Mouse (Mus musculus): ENCODE measurements around the gene S100a2.
A peak's percentile ranks its signal among the peaks of the same experiment; 100 is the strongest.

The S100a2 gene

DNA sequence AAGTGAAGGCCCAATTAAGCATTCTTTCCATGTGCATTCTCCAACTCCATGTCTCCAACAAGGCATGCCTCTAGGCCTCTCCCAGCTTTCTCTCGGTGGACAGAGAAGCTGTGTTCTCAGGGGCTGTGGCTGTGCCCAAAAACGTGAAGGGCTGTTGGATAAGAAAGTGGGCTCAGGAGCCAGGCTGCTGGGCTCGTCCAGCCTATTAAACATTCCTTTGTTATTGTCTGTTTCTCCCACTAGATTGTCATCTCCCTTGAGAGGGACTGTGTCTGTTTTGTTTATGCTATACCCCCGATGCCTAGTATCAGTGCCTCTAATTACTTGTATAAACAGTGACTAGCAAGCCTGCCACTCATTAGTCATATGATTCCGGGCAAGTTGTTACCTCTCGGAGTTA lies 7.7 kb downstream of the S100a2 start:
- peak; percentile 73 for DNase-seq

GRCm38 (mm10) chr3:90598212-90598611 lies 8.2 kb downstream of the S100a2 start:
- DNase-seq = peak; percentile 82

- peak; percentile 96 for DNase-seq
Measured at GRCm38 (mm10) chr3:90599401-90599800, 9.4 kb downstream of the S100a2 start.

- DNase-seq = peak; percentile 85
Measured at GRCm38 (mm10) chr3:90600036-90600435, 10.0 kb downstream of the S100a2 start.

- peak; percentile 96 for DNase-seq
Measured at GRCm38 (mm10) chr3:90600458-90601195, 10.6 kb downstream of the S100a2 start.

- peak; percentile 91 for DNase-seq
Measured at GRCm38 (mm10) chr3:90601486-90602110, 11.6 kb downstream of the S100a2 start, which contains the start of gene Gm42674. Gene Gm42674, plus strand, starts transcription at chr3:90601904.

- peak; percentile 95 for DNase-seq
Measured at GRCm38 (mm10) chr3:90603623-90604022, 13.6 kb downstream of the S100a2 start, which contains the start of gene S100a4. Gene S100a4, plus strand, starts transcription at chr3:90603771.

DNA sequence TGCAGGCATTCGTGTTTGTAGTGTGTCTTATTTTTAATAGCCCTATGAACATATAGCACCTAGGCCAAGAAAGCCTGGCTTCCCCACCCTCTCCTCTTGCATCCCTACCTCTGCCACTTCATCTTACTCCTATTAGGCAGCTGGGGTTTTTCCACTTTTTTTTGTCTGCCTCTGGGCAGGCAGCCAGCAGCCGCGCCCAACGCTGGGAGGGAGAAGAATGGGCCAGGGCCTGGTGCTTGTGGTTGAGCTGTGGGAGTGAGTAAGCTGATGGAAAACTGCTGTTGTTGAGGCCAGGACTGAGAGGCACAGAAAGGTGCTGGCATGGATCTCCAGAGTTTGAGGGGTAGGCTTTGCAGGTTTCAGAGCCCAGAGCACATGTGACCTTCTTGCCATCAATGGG lies 14.4 kb downstream of the S100a2 start:
- DNase-seq = peak; percentile 99

DNA sequence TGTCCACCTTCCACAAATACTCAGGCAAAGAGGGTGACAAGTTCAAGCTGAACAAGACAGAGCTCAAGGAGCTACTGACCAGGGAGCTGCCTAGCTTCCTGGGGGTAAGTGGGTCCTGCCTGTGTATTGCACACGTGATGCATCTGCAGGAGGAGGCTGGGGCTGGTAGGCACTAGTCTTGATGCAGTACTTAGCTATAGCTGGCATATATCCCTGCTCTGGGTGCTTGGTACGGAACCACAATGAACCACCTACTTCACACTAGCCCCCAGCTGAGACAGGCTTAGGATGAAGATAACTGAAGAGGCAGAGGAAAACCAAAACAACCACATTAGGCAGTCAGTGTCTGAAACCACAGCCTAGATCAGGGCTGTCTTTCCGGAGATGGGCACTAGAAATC lies 15.0 kb downstream of the S100a2 start:
- DNase-seq = peak; percentile 88

DNA sequence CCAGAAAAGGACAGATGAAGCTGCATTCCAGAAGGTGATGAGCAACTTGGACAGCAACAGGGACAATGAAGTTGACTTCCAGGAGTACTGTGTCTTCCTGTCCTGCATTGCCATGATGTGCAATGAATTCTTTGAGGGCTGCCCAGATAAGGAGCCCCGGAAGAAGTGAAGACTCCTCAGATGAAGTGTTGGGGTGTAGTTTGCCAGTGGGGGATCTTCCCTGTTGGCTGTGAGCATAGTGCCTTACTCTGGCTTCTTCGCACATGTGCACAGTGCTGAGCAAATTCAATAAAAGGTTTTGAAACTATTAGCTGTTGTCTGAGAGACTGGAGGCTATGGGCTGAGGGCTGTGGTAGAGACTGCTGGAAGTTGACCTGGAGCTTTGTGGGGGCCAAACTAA lies 15.7 kb downstream of the S100a2 start:
- DNase-seq = peak; percentile 76

- DNase-seq = peak; percentile 97
Measured at GRCm38 (mm10) chr3:90606185-90606584, 16.1 kb downstream of the S100a2 start.

- DNase-seq = peak; percentile 92
Measured at GRCm38 (mm10) chr3:90607361-90607760, 17.3 kb downstream of the S100a2 start.

DNA sequence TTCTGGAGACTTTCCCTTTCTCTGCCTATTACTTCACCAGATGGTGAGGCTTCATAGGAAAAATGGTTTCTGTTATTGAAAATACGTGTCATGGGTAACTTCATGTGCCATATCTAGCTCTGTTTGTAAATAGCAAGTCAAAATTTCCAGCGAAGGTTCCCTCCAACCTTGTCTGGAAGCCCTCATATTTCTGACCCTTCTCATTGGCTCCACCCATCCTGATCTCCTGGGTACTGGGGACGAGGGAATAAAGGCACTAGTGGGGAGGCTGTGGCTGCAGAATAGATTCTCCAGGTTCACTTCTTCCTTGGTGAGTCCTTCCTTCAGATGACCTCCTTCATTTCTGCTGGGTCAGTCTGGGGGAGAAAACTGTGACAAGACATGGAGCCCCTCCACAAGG lies 18.2 kb downstream of the S100a2 start, which contains the start of gene S100a5:
Gene S100a5, plus strand, starts transcription at position 301 of the 400 bp plus-strand sequence.
- no peak for DNase-seq

- DNase-seq = no peak
Measured at GRCm38 (mm10) chr3:90609102-90609501, 19.1 kb downstream of the S100a2 start.

GRCm38 (mm10) chr3:90611494-90611893 lies 21.4 kb downstream of the S100a2 start:
- peak; percentile 82 for DNase-seq

DNA sequence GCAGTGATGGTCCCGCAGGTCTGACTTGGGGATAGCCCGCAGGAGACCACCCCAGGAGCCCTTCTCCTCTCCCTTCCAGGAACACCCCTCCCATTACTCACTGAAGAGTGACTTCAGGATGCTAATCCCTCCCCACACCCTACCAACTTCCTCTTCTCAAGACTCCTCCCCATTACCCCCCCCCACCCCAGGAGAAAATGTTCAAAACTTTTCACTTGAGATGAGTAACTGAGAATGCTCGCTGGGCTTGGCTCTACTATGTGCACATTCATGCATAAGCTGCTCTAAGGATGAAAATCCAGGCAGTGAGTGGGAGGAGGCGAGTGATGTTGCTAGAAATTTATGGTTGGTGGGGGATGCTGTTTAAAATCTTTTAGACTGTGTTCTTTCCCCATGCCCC lies 22.0 kb downstream of the S100a2 start:
- peak; percentile 91 for DNase-seq

DNA sequence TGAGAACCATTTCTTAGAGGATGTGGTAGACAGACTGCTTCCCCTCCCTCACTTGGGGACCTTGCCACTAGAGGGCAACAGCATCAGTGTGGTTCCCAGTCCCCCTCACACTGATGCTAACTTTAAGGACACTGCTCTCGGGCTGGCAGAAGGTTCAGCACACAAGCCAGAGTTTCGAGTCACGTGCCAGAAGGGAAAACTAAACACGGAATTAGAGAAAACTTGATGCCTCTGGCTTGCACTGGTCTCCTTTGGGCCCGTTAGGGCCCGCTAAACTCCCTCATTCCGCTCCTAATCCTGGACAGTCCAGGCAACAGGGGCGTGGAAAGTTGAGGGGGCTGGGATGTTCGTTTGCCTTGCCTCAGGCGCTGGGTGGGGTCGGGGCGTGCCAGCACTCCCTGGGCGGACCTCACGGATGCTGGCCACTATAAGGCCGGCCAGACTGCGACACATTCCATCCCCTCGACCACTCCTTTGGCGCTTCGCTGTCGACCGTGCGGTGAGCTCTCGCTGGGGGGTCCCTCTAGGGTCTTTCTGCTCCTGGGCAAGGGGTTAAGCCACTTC lies 22.8 kb downstream of the S100a2 start, which contains the start of gene S100a6:
Gene S100a6, plus strand, starts transcription at position 155 of the 564 bp plus-strand sequence.
- DNase-seq = peak; percentile 99

DNA sequence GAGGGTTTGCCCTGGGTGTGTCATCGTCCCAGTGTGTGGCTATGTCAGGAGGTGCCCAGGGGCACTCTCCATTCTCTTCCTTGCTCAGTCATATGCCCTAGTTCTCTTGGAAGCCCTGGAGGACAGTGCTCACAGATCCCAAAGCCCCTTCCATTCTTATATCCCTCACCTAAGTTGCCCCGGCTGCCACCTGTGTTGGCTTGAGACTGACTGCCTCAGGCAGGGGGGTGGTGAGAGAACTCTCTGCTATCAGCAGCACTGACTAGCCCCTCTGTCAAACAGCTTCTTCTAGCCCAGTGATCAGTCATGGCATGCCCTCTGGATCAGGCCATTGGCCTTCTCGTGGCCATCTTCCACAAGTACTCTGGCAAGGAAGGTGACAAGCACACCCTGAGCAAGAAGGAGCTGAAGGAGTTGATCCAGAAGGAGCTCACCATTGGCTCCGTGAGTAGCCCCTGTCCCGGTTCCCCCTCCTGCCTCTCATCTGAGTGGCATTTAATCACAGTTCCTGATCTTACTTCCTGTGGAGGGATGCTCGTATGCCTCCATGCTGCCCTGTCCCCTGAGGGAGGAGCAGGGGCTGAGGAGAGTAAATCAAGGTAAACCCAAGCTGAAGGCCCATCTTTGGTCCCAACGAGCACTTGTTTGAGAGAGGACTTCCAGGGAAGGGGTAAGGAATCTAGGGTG lies 23.6 kb downstream of the S100a2 start:
- peak; percentile 92 for DNase-seq

- peak; percentile 86 for DNase-seq
Measured at GRCm38 (mm10) chr3:90614148-90614530, 24.1 kb downstream of the S100a2 start.

DNA sequence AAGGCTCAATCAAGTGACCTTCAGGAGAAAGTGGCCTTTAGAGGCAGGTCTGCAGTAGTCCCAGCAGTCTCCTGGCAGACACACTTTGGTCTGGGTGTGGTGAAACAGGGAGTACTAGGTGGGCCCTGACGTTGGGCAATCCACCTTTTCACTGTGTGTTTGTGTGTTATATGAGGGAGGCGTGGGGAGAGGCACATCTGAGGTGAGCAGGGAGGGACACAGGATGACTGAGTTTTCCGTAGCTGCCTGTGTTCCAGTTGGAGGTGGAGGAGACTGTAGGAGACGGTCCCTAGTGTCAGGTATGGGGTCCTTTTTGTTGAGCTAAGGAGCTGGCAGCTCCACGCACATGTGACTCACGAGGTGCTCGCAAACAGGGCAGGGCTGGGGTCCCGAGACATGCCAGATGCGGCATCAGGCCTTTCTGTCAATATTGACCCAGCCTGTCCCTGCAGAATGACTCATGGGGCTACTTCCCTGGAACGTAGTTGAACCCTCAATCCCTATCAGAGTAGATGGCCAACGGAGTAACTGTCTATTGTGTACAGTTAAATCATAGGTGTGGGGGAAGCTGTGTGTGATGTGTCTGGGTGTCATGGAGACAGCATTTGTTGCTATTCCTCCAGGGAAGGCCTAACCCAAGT lies 24.7 kb downstream of the S100a2 start:
- peak; percentile 92 for DNase-seq

DNA sequence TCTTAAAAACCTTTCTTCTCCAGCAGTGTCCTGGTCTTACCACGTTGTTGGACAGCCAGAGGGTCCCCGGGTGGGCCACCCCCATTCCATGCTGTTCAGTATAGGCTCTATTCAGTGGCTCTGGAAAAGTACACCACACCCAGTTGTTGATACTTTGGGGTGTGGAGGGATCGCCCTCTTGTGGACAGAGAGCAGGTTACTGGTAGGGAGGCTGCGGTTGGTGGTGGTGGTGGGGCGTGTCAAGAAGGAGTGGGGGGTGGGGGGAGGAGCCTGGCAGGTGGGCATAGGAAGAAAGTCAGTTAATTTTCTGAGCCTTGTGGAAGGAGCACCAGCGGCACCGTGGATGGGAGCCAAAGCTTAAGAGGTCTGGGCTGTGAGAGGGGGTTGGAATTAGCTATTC lies 25.4 kb downstream of the S100a2 start:
- peak; percentile 98 for DNase-seq

DNA sequence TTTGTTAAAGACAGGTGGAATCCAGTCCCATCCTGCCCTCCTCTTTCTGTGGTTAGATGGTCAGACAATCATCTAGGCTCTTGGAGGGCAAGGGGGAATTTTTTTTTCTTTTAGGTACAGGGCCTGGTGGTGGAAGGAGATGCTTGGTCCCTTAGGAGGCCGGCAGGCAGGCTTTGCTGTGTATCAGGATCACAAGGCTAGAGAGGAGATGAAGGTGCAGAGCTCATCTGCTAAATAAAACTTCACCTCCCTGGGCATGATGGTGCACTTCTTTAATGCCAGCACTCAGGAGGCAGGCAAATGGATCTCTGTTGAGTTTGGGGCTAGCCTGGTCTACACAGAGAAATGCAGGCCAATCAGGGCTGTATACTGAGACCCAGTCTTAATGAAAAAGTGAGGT lies 25.9 kb downstream of the S100a2 start:
- peak; percentile 91 for DNase-seq

DNA sequence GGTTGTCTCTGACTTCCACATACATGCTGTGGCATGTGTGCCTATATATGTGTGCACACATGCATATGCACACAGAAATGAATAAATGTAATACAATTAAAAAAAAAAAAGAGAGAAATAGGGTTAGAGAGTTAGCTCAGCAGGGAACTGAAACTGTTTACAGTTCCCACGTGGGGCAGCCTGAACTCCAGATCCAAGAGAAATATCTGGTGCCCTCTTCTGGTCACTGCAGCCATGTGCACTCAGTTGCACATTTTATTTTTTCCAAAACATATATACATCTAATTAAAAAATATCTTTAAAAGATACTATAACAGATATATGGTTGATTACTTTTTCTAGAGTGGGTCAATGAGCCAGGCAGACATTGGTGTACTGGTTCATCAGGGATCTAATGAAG lies 27.5 kb downstream of the S100a2 start:
- DNase-seq = peak; percentile 44
